Mouse (Mus musculus) heart, embryonic 11.5 days (tissue): Measurements from ENCODE around the gene Tuba3b. TPM values are rescaled to one million over a fixed set of nuclear protein-coding genes. Genes with fewer than 3 reads are reported as not detected.

Source experiments
- ATAC-seq: fragments of 200-750 bp; cut with Nextera tagmentation; replicated peaks from 2 replicates; pipeline ENCODE4 v1.8.0; 2017; ENCODE audit warnings: moderate library complexity; ENCODE audit not compliant: insufficient number of reproducible peaks, low FRiP score, low TSS enrichment
- H3K27ac ChIP-seq: fragments of 300-500 bp; sonication (generic); 2 replicates; pipeline ENCODE4 v1.5.1; 2014; ENCODE audit warnings: mild to moderate bottlenecking, low read depth, low read length
- H3K27me3 ChIP-seq: fragments of 300-500 bp; sonication (generic); 2 replicates; pipeline ENCODE4 v1.6.1; 2014; ENCODE audit warnings: mild to moderate bottlenecking, low read length, mixed read lengths; ENCODE audit not compliant: control insufficient read depth, insufficient read depth
- H3K36me3 ChIP-seq: fragments of 300-500 bp; sonication (generic); 2 replicates; pipeline ENCODE4 v1.6.1; 2014; ENCODE audit warnings: mild to moderate bottlenecking, low read length, moderate library complexity, mixed read lengths; ENCODE audit not compliant: control insufficient read depth, insufficient read depth
- H3K4me1 ChIP-seq: fragments of 300-500 bp; sonication (generic); 2 replicates; pipeline ENCODE4 v1.6.1; 2014; ENCODE audit warnings: low read length; ENCODE audit not compliant: control insufficient read depth, insufficient read depth
- H3K4me2 ChIP-seq: fragments of 300-500 bp; sonication (generic); 2 replicates; pipeline ENCODE4 v1.6.1; 2014; ENCODE audit warnings: mild to moderate bottlenecking, moderate library complexity
- H3K4me3 ChIP-seq: fragments of 300-500 bp; sonication (generic); 2 replicates; pipeline ENCODE4 v1.5.1; 2014; ENCODE audit warnings: low read depth, low read length
- H3K9ac ChIP-seq: fragments of 300-500 bp; sonication (generic); 2 replicates; pipeline ENCODE4 v1.6.1; 2014; ENCODE audit warnings: mild to moderate bottlenecking, low read depth, low read length, moderate library complexity
- H3K9me3 ChIP-seq: fragments of 300-500 bp; sonication (generic); replicated peaks from 2 replicates; pipeline ENCODE4 v1.6.1; 2016; ENCODE audit warnings: low read length; ENCODE audit not compliant: control insufficient read depth
- WGBS: fragments of 180-500 bp; shearing (Covaris S2); extraction: QIAGEN DNeasy Blood & Tissue Kit; methylation state at CpG from one replicate; pipeline ENCODE4 v1.1.7; 2014; ENCODE audit not compliant: insufficient replicate concordance; 5-methylcytosine and 5-hydroxymethylcytosine counted together
- polyA plus RNA-seq: library from polyadenylated mRNA; unstranded; fragments of >200 nt; fragmentation: Nextera tagmentation; extraction: Ambion mirVana; gene quantifications from 2 replicates; pipeline ENCODE4 v1.2.1, GENCODE M21; 2014

Tuba3b gene
- not detected in 2 replicates for polyA plus RNA-seq

DNA sequence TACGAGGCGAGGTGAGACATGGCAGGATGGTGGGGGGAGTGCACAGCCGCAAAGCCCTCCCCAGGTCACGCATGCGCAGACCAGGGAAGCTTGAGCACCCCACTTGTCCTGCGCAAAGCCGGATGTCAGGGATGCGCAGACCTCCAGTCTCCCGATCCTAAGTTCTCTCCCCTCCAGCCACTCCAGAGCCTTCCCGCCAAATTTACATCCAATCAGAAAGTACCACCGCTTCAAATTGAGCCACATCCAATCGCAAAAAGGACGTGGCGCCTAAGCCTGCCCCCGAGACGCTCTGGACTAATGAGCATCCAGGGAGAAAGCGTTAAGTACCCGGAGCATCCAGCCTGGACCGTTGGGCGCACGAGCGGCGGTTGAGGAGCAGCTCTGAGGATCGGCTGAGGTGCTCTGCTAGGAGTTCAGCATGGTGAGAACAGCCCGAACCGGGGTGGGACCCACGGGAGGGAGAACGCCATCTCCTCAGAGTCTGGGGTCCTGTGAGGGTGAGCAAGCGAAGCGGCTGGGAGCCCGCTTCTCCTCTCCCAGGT, at the start of gene Tuba3b:
Gene Tuba3b, plus strand, starts transcription at position 92 of the 545 bp plus-strand sequence.
- Histone ChIP-seq H3K4me3 (no peak within 1 kb of the TSS), H3K9ac (no peak within 1 kb of the TSS), H3K9me3 (no peaks in the 10 kb centered on the region), H3K36me3 (no peaks in the 10 kb centered on the region), H3K27me3 (no peaks in the 10 kb centered on the region), H3K27ac (no peak within 1 kb of the TSS), H3K4me2 (no peak within 1 kb of the TSS), H3K4me1 (no peaks in the 10 kb centered on the region)
- no peak for ATAC-seq
- WGBS = 92% methylated on average over 31 of the region's 31 CpGs

- ATAC-seq = no peak
- peaks cover 3% of the 10 kb centered on the region; the same call in 1 of the 2 replicates for H3K9me3 ChIP-seq
- no peaks in the 10 kb centered on the region for H3K27me3 ChIP-seq
- no peak overlapping the region for H3K4me2 ChIP-seq
- no peak overlapping the region for H3K27ac ChIP-seq
- no peak overlapping the region for H3K9ac ChIP-seq
- no peaks in the 10 kb centered on the region for H3K4me1 ChIP-seq
- 30% methylated on average over 8 of the region's 8 CpGs for WGBS
- H3K36me3 ChIP-seq = no peaks in the 10 kb centered on the region
- H3K4me3 ChIP-seq = no peak overlapping the region
Observed at GRCm38 (mm10) chr6:145567296-145567695, 48.3 kb upstream of the Tuba3b start.

GRCm38 (mm10) chr6:145567832-145568231, 47.7 kb upstream of the Tuba3b start:
- no peak for ATAC-seq
- peaks cover 3% of the 10 kb centered on the region; the same call in 1 of the 2 replicates for H3K9me3 ChIP-seq
- no peaks in the 10 kb centered on the region for H3K27me3 ChIP-seq
- no peak overlapping the region for H3K4me3 ChIP-seq
- 78% methylated on average over 3 of the region's 3 CpGs for WGBS
- no peak overlapping the region for H3K9ac ChIP-seq
- H3K27ac ChIP-seq = no peak overlapping the region
- no peaks in the 10 kb centered on the region for H3K4me1 ChIP-seq
- H3K4me2 ChIP-seq = no peak overlapping the region
- no peaks in the 10 kb centered on the region for H3K36me3 ChIP-seq

- ATAC-seq = no peak
- WGBS = 78% methylated on average over 3 of the region's 3 CpGs
- Histone ChIP-seq H3K36me3 (no peaks in the 10 kb centered on the region), H3K4me1 (no peaks in the 10 kb centered on the region), H3K27ac (no peak overlapping the region), H3K27me3 (no peaks in the 10 kb centered on the region), H3K9me3 (peaks cover 2% of the 10 kb centered on the region; the same call in 1 of the 2 replicates), H3K4me3 (no peak overlapping the region), H3K9ac (no peak overlapping the region), H3K4me2 (no peak overlapping the region)
Observed at GRCm38 (mm10) chr6:145568701-145569100, 46.9 kb upstream of the Tuba3b start.

GRCm38 (mm10) chr6:145573250-145574013, 42.1 kb upstream of the Tuba3b start:
- H3K4me1 ChIP-seq = 0 out of 2 replicates have a peak, but pooled peaks cover 3% of the 10 kb centered on the region
- H3K9me3 ChIP-seq = no peaks in the 10 kb centered on the region
- no peak overlapping the region for H3K9ac ChIP-seq
- no peak overlapping the region for H3K4me2 ChIP-seq
- no peak overlapping the region for H3K4me3 ChIP-seq
- no peak overlapping the region for H3K27ac ChIP-seq
- WGBS = 77% methylated on average over 6 of the region's 6 CpGs
- H3K36me3 ChIP-seq = no peaks in the 10 kb centered on the region
- no peaks in the 10 kb centered on the region for H3K27me3 ChIP-seq
- no peak for ATAC-seq

DNA sequence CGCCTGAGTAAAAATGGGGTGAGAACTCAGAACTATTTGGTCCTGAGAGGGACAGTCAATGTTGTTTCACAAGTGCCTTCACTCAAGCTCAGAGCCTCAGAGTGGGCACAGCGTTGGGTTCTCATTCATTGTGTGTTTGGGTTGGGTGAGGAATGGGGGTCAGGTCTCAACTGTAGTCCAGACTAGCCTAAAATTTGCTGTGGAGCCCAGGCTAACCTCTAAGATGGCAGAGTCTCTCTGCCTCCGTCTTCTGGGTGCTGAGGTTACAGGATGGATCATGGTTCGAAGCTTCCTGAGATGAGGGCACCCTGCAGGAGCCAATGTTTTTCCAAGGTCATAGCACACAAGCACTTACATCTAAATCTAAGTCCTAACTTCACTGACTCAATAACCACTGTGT, 38.8 kb upstream of the Tuba3b start:
- no peak for ATAC-seq
- Histone ChIP-seq H3K9ac (no peak overlapping the region), H3K27me3 (no peaks in the 10 kb centered on the region), H3K4me3 (no peak overlapping the region), H3K4me1 (peaks cover 11% of the 10 kb centered on the region), H3K36me3 (no peaks in the 10 kb centered on the region), H3K27ac (no peak overlapping the region), H3K4me2 (no peak overlapping the region), H3K9me3 (no peaks in the 10 kb centered on the region)
- 83% methylated on average over 4 of the region's 4 CpGs for WGBS

- Histone ChIP-seq H3K27ac (no peak overlapping the region), H3K9ac (no peak overlapping the region), H3K4me3 (no peak overlapping the region), H3K4me1 (peaks cover 17% of the 10 kb centered on the region), H3K4me2 (0 out of 2 replicates have a peak overlapping the region, but pooled peaks have one; percentile 5), H3K27me3 (no peaks in the 10 kb centered on the region), H3K36me3 (no peaks in the 10 kb centered on the region), H3K9me3 (no peaks in the 10 kb centered on the region)
- no peak for ATAC-seq
- 49% methylated on average over 10 of the region's 10 CpGs for WGBS
Observed at GRCm38 (mm10) chr6:145578457-145579185, 36.9 kb upstream of the Tuba3b start.

DNA sequence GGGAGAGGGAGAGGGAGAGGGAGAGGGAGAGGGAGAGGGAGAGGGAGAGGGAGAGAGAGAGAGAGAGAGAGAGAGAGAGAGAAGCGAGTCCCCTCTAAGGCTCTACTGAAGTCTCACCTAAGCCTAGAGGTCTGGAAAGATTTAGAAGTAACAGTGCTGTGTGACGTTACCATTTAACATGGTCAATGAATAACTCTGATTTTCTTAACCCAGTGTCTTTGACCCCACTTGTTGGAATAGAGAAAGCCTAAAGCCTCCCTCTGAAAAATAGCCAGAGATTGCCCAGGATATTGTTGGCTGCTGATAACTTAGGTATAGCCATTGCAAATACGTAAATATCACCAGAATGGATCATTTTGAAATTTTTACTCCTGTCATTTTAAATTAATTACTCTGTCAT, 35.8 kb upstream of the Tuba3b start:
- Histone ChIP-seq H3K4me1 (peaks cover 17% of the 10 kb centered on the region), H3K4me3 (no peak overlapping the region), H3K36me3 (no peaks in the 10 kb centered on the region), H3K9ac (no peak overlapping the region), H3K27me3 (no peaks in the 10 kb centered on the region), H3K27ac (no peak overlapping the region), H3K4me2 (no peak overlapping the region), H3K9me3 (no peaks in the 10 kb centered on the region)
- 83% methylated on average over 3 of the region's 3 CpGs for WGBS
- no peak for ATAC-seq
